Mouse (Mus musculus): Measurements from ENCODE around the gene Mrap2. TPM values are rescaled to one million over a fixed set of nuclear protein-coding genes. Genes with fewer than 3 reads are reported as not detected.

Mrap2 gene
- total and polyA plus RNA-seq, 2 experiments from 2014 or later = 3.1 to 3.2 TPM

DNA sequence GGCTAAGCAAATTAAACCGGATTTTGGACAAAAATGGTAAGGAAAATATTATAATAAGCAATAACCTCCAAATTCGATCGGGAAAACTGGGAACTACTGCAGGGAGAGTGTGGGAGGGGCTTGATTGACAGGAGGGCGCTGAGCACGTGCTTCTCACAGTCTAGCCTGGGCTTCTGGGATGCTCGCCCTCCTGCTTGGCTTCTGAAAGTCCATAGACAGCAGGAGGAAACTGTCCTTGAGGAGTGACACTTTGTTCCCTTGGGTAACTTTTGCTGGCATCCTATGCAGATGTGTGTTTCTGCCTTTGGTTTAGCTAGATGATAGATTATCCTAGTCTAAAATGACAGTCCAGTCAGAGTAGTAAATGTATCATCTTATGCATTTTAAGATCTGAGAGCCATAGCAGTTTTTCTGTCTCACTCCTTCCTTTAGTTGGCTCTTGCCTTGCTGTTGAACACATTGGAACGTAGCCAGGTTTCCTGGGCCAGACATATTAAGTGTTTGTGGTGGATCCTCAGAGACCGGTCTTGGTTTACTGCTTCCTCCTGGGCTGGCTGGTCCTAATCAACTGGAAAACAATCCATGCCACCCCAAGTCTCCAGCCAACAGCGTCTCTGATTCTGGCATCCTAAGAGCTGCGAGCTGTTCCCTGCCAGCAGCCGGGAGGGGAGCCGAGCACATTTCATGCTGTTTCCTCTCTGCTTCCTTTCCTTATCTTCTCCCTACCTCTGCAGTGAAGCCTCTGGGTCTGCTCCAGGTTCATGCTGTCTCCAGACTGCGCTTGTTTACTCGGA, 8.1 kb upstream of the Mrap2 start:
- no peak overlapping the region; the same call in 1 of the 2 replicates for H3K27ac ChIP-seq (ENCODE audit: low read depth, low read length)
- TF ChIP-seq CTCF (IDR thresholded peaks at IDR 0.05; ENCODE audit: low read depth) = no peak
- H3K4me2 ChIP-seq (ENCODE audit: low read depth) = no peak overlapping the region
- H3K27me3 ChIP-seq (ENCODE audit: insufficient read depth, low read length) = no peaks in the 10 kb centered on the region
- ATAC-seq = peak; percentile 63
- no peaks in the 10 kb centered on the region for H3K9me3 ChIP-seq (ENCODE audit: low read length)
- H3K4me1 ChIP-seq (ENCODE audit: insufficient read depth) = no peaks in the 10 kb centered on the region
- DNase-seq = peak; percentile 58
- no peak overlapping the region for H3K9ac ChIP-seq
- 60% methylated on average over 14 of the region's 14 CpGs for WGBS
- H3K36me3 ChIP-seq (ENCODE audit: insufficient read depth) = no peaks in the 10 kb centered on the region
- no peak overlapping the region for H3K4me3 ChIP-seq (ENCODE audit: low read depth, low read length)

DNA sequence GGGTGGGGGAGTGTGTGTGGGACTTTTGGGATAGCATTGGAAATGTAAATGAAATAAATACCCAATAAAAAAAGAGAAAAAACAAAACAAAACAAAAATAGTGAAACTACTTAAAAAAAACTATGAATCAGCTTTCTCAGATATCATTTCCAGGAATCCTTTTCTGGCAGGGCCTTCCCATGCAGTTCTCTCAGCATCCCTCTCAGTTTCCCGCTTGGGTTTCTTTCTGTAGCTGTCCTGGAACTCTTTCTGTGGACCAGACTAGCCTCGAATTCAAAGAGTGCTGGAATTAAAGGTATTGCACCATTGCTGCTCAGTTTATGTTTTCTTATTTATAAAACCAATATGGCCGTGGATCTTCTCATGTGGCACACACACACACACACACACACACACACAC, 1.0 kb upstream of the Mrap2 start:
- no peaks in the 10 kb centered on the region for H3K36me3 ChIP-seq (ENCODE audit: insufficient read depth)
- TF ChIP-seq CTCF (IDR thresholded peaks at IDR 0.05; ENCODE audit: low read depth) = no peak
- ATAC-seq (no peak), DNase-seq (no peak)
- H3K27me3 ChIP-seq (ENCODE audit: insufficient read depth, low read length) = peaks cover 8% of the 10 kb centered on the region; the same call in 1 of the 2 replicates
- no peak overlapping the region for H3K9ac ChIP-seq
- H3K4me2 ChIP-seq (ENCODE audit: low read depth) = no peak overlapping the region
- 81% methylated on average over 3 of the region's 3 CpGs for WGBS
- H3K4me1 ChIP-seq (ENCODE audit: insufficient read depth) = no peaks in the 10 kb centered on the region
- H3K9me3 ChIP-seq (ENCODE audit: low read length) = no peaks in the 10 kb centered on the region
- no peak overlapping the region for H3K4me3 ChIP-seq (ENCODE audit: low read depth, low read length)
- H3K27ac ChIP-seq (ENCODE audit: low read depth, low read length) = no peak overlapping the region

- ATAC-seq (peak; percentile 33; the same call in 1 of the 2 replicates), DNase-seq (no peak)
- Histone ChIP-seq H3K9ac (peak overlapping the region; percentile 39), H3K4me1 (ENCODE audit: insufficient read depth) (no peaks in the 10 kb centered on the region), H3K27me3 (ENCODE audit: insufficient read depth, low read length) (peaks cover 8% of the 10 kb centered on the region; the same call in 1 of the 2 replicates), H3K4me3 (ENCODE audit: low read depth, low read length) (peak overlapping the region; percentile 44), H3K4me2 (ENCODE audit: low read depth) (peak overlapping the region; percentile 70), H3K9me3 (ENCODE audit: low read length) (no peaks in the 10 kb centered on the region), H3K27ac (ENCODE audit: low read depth, low read length) (no peak overlapping the region), H3K36me3 (ENCODE audit: insufficient read depth) (no peaks in the 10 kb centered on the region)
- TF ChIP-seq CTCF (IDR thresholded peaks at IDR 0.05; ENCODE audit: low read depth) = no peak
- WGBS = 4% methylated on average over 19 of the region's 19 CpGs
Measured at GRCm38 (mm10) chr9:87144532-87144931, 426 bp downstream of the Mrap2 start.

GRCm38 (mm10) chr9:87145180-87145579, 1.1 kb downstream of the Mrap2 start:
- Histone ChIP-seq H3K36me3 (ENCODE audit: insufficient read depth) (no peaks in the 10 kb centered on the region), H3K9ac (peak overlapping the region; percentile 39), H3K27me3 (ENCODE audit: insufficient read depth, low read length) (peaks cover 8% of the 10 kb centered on the region; the same call in 1 of the 2 replicates), H3K27ac (ENCODE audit: low read depth, low read length) (no peak overlapping the region), H3K4me3 (ENCODE audit: low read depth, low read length) (peak overlapping the region; percentile 44), H3K9me3 (ENCODE audit: low read length) (no peaks in the 10 kb centered on the region), H3K4me2 (ENCODE audit: low read depth) (peak overlapping the region; percentile 70), H3K4me1 (ENCODE audit: insufficient read depth) (no peaks in the 10 kb centered on the region)
- TF ChIP-seq CTCF (IDR thresholded peaks at IDR 0.05; ENCODE audit: low read depth) = no peak
- 0 out of 2 replicates have a peak, but pooled peaks have one; percentile 12 for ATAC-seq
- no peak for DNase-seq
- WGBS = 5% methylated on average over 15 of the region's 15 CpGs

DNA sequence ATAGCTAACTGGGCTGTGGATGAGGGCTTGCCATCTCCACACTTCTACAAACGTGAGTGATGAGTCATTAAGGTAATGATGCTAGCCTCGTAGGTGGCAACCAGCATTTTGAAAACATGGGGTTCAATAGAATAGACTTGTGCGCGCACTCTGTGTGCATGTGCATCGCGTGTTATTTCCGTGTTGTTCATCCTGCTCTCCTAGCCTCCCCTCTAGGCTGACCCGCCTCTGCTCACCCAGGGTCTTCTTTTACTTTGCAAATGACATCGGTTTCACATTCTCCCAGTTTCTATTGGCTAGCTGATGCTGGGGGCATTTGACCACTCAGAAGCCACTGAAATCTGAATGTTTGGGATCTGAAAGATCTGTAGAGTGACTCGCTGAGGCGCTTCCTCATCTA, 1.6 kb downstream of the Mrap2 start:
- WGBS = 40% methylated on average over 11 of the region's 11 CpGs
- H3K27ac ChIP-seq (ENCODE audit: low read depth, low read length) = no peak overlapping the region
- H3K9me3 ChIP-seq (ENCODE audit: low read length) = no peaks in the 10 kb centered on the region
- DNase-seq (no peak), ATAC-seq (no peak)
- H3K36me3 ChIP-seq (ENCODE audit: insufficient read depth) = no peaks in the 10 kb centered on the region
- H3K9ac ChIP-seq = no peak overlapping the region
- peak overlapping the region; percentile 70 for H3K4me2 ChIP-seq (ENCODE audit: low read depth)
- TF ChIP-seq CTCF (IDR thresholded peaks at IDR 0.05; ENCODE audit: low read depth) = no peak
- H3K27me3 ChIP-seq (ENCODE audit: insufficient read depth, low read length) = peaks cover 8% of the 10 kb centered on the region; the same call in 1 of the 2 replicates
- H3K4me3 ChIP-seq (ENCODE audit: low read depth, low read length) = no peak overlapping the region
- no peaks in the 10 kb centered on the region for H3K4me1 ChIP-seq (ENCODE audit: insufficient read depth)

- WGBS = 86% methylated on average over 4 of the region's 4 CpGs
- DNase-seq = no peak
Measured at GRCm38 (mm10) chr9:87146400-87146799, 2.3 kb downstream of the Mrap2 start.

GRCm38 (mm10) chr9:87147927-87148326, 3.8 kb downstream of the Mrap2 start:
- Histone ChIP-seq H3K36me3 (ENCODE audit: insufficient read depth) (no peaks in the 10 kb centered on the region), H3K9ac (no peak overlapping the region), H3K4me1 (ENCODE audit: insufficient read depth) (no peaks in the 10 kb centered on the region), H3K4me3 (ENCODE audit: low read depth, low read length) (no peak overlapping the region), H3K27ac (ENCODE audit: low read depth, low read length) (no peak overlapping the region), H3K4me2 (ENCODE audit: low read depth) (no peak overlapping the region), H3K27me3 (ENCODE audit: insufficient read depth, low read length) (peaks cover 8% of the 10 kb centered on the region; the same call in 1 of the 2 replicates), H3K9me3 (ENCODE audit: low read length) (no peaks in the 10 kb centered on the region)
- no peak for ATAC-seq
- TF ChIP-seq CTCF (IDR thresholded peaks at IDR 0.05; ENCODE audit: low read depth) = no peak
- 87% methylated on average over 2 of the region's 2 CpGs for WGBS
- DNase-seq = no peak

More at GRCm38 (mm10) chr9:87146400-87146799, 2.3 kb downstream of the Mrap2 start:
- TF ChIP-seq CTCF (IDR thresholded peaks at IDR 0.05; ENCODE audit: low read depth) = no peak
- no peak overlapping the region for H3K9ac ChIP-seq
- H3K4me1 ChIP-seq (ENCODE audit: insufficient read depth) = no peaks in the 10 kb centered on the region
- H3K27me3 ChIP-seq (ENCODE audit: insufficient read depth, low read length) = peaks cover 8% of the 10 kb centered on the region; the same call in 1 of the 2 replicates
- no peak overlapping the region for H3K4me2 ChIP-seq (ENCODE audit: low read depth)
- no peak overlapping the region for H3K4me3 ChIP-seq (ENCODE audit: low read depth, low read length)
- H3K36me3 ChIP-seq (ENCODE audit: insufficient read depth) = no peaks in the 10 kb centered on the region
- H3K9me3 ChIP-seq (ENCODE audit: low read length) = no peaks in the 10 kb centered on the region
- no peak overlapping the region for H3K27ac ChIP-seq (ENCODE audit: low read depth, low read length)
- ATAC-seq = no peak
